Mouse (Mus musculus) testis, adult 2 months (tissue): ENCODE measurements around the gene Ganab. TPM values are rescaled to one million over a fixed set of nuclear protein-coding genes. Genes with fewer than 3 reads are reported as not detected.

Experiments
- H3K27ac ChIP-seq: fragments of 200-500 bp; 2 replicates; pipeline ENCODE4 v1.5.1; 2012; ENCODE audit warnings: low read depth, low read length; ENCODE audit not compliant: control insufficient read depth, insufficient read depth
- H3K27me3 ChIP-seq: fragments of 200-500 bp; 2 replicates; pipeline ENCODE4 v1.6.1; 2012; ENCODE audit warnings: mild to moderate bottlenecking, low read length, moderate library complexity; ENCODE audit not compliant: control insufficient read depth, insufficient read depth
- H3K36me3 ChIP-seq: fragments of 200-500 bp; 2 replicates; pipeline ENCODE4 v1.6.1; 2012; ENCODE audit warnings: mild to moderate bottlenecking, low read length; ENCODE audit not compliant: control insufficient read depth, insufficient read depth
- H3K4me1 ChIP-seq: fragments of 200-500 bp; 2 replicates; pipeline ENCODE4 v1.6.1; 2012; ENCODE audit warnings: low read length; ENCODE audit not compliant: control insufficient read depth, insufficient read depth
- H3K4me3 ChIP-seq: fragments of 200-500 bp; 2 replicates; pipeline ENCODE4 v1.5.1; 2012; ENCODE audit warnings: low read depth, mild to moderate bottlenecking, low read length, moderate library complexity, mixed read lengths; ENCODE audit not compliant: control insufficient read depth
- CTCF ChIP-seq: fragments of 200-500 bp; IDR thresholded peaks from 2 replicates; pipeline ENCODE4 v1.5.1; 2012; ENCODE audit warnings: low read depth, mild to moderate bottlenecking, inconsistent platforms, low read length, moderate library complexity; ENCODE audit not compliant: control insufficient read depth, insufficient read depth, insufficient replicate concordance
- POLR2A ChIP-seq: fragments of 200-500 bp; IDR thresholded peaks from 2 replicates; pipeline ENCODE4 v1.6.1; 2012; ENCODE audit warnings: low read depth, mild to moderate bottlenecking, inconsistent platforms, low read length, moderate library complexity; ENCODE audit not compliant: control insufficient read depth
- polyA plus RNA-seq: library from polyadenylated mRNA; depleted of rRNA; stranded (reverse); fragments of >200 nt; gene quantifications from 2 replicates; pipeline ENCODE4 v1.2.3, GENCODE M21; 2012

Gene Ganab
- polyA plus RNA-seq, 1 experiment, result 57.0 TPM

DNA sequence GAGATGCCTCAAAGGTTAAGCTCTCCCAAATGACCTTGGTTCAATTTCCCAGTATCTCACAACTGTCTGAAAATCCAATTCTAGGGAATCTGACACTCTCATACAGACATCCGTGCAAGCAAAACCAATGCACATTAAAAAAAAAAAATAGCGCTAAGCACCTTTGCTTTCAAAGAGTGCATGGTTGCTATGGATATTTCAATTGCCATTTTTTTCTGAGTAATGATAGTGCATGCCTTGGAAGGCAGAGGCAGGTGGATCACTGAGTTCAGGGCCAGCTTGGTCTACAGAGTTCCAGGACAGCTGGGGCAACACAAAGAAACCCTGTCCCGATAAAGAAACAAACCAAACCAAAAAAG lies 16.9 kb upstream of the Ganab start:
- TF ChIP-seq POLR2A, result no peak
- TF ChIP-seq CTCF, result no peak
- Histone ChIP-seq H3K4me1 (peaks cover 3% of the 10 kb centered on the region), H3K27ac (no peak overlapping the region), H3K27me3 (no peaks in the 10 kb centered on the region), H3K36me3 (no peaks in the 10 kb centered on the region; the same call in 1 of the 2 replicates), H3K4me3 (peak overlapping the region; percentile 92; the same call in 1 of the 2 replicates)

GRCm38 (mm10) chr19:8883616-8884015 lies 14.3 kb upstream of the Ganab start, which contains the start of the genes Lbhd1 and Gm49403:
Gene Lbhd1 (plus strand): TSS chr19:8883732.
Gene Gm49403 (plus strand): TSS chr19:8883930.
- Histone ChIP-seq H3K36me3 (no peaks in the 10 kb centered on the region), H3K4me1 (peaks cover 7% of the 10 kb centered on the region), H3K27me3 (no peaks in the 10 kb centered on the region), H3K27ac (no peak within 1 kb of the TSS), H3K4me3 (no peak within 1 kb of the TSS)
- TF ChIP-seq POLR2A, result no peak
- TF ChIP-seq CTCF, result no peak

DNA sequence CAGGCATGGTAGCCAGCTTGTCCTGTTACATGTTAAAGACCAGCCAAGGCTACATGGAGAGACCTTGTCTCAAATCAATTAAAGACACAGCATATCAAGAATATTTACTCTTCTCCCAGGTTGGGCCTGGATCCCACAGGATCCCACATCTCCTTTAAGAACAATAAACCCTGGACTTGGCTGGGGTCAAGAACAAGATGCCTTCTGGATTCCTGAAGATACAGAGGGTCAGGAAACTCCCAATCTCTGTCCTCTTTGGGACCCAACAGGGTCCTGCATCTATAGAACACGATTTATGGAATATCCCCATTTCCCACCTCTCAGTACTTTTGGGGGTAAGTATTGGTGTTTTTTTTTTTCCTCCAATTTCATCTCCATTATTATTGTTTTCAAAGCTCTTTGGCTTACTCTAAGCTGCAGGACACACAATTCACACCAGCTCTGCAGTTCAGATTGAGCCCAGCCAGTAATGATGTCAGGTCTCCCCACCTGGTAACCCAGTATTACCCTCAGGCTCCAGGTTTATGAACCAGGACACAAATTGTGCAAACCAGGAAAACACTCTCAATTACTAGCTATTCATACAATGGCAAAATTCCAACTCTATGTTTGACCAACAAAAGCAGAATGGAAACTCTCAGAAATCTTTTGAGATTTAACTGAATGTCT lies 10.8 kb upstream of the Ganab start:
- TF ChIP-seq CTCF, result no peak
- no peak for TF ChIP-seq POLR2A
- Histone ChIP-seq H3K36me3 (no peaks in the 10 kb centered on the region), H3K27me3 (no peaks in the 10 kb centered on the region), H3K27ac (no peak overlapping the region), H3K4me3 (no peak overlapping the region), H3K4me1 (peaks cover 4% of the 10 kb centered on the region)

DNA sequence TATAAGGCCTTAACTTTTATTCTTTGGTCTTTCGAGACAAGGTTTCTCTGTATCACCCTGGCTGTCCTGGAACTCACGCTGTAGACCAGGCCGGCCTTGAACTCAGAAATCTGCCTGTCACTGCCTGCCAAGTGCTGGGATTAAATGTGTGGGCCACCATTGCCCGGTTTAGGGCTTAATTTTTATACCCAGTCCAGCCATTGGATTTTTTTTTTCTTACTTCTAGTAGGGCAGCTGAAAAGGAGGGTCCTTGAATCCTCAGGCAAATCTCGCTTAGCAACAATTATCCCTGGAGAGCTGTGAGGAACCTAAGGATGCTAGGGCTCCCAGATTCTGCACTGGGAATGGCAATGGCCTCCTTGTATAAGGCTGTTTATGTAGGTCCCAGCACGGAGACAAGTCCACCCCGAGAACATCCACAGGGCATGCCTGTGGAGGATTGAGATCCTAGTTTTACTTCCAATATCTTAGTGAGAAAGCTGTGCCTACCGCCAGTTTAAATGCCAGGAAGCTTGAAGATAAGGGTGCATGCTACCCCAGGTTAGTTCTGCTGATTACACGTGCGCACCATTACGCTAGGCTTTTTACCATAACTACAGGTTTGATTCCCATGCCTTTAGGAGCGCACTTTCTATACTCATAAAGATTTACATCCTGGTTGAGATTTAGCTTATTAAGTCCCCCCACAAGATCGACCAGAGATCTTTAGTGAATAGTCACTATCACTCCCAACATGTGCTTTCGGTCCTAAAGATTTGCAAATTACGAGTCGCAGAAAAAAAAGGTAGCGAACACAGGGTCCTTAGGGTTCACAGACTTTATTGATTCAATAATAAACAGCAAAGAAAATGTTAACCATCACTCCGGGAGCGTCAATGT lies 10.0 kb upstream of the Ganab start:
- Histone ChIP-seq H3K27me3 (no peaks in the 10 kb centered on the region), H3K36me3 (no peaks in the 10 kb centered on the region), H3K4me1 (peaks cover 5% of the 10 kb centered on the region), H3K4me3 (peak overlapping the region; percentile 98), H3K27ac (peak overlapping the region; percentile 83)
- no peak for TF ChIP-seq CTCF
- TF ChIP-seq POLR2A, result no peak

GRCm38 (mm10) chr19:8888511-8889385 lies 9.1 kb upstream of the Ganab start, which contains the start of the genes 1810009A15Rik and Gm49416:
Gene 1810009A15Rik (plus strand): TSS chr19:8888853.
Gene Gm49416 (plus strand): TSS chr19:8888926.
- H3K27me3 ChIP-seq, result no peaks in the 10 kb centered on the region
- no peaks in the 10 kb centered on the region for H3K36me3 ChIP-seq
- peak within 1 kb of the TSS; percentile 98 for H3K4me3 ChIP-seq
- peak; percentile 94 for TF ChIP-seq POLR2A
- TF ChIP-seq CTCF, result no peak
- peaks cover 9% of the 10 kb centered on the region for H3K4me1 ChIP-seq
- peak within 1 kb of the TSS; percentile 90 for H3K27ac ChIP-seq

- peaks cover 16% of the 10 kb centered on the region for H3K4me1 ChIP-seq
- TF ChIP-seq CTCF (no peak), POLR2A (peak; percentile 92)
- H3K4me3 ChIP-seq, result peak within 1 kb of the TSS; percentile 76
- H3K27ac ChIP-seq, result peak within 1 kb of the TSS; percentile 73
- H3K27me3 ChIP-seq, result no peaks in the 10 kb centered on the region
- no peaks in the 10 kb centered on the region for H3K36me3 ChIP-seq
Measured at GRCm38 (mm10) chr19:8892829-8893766, 4.8 kb upstream of the Ganab start, which contains the start of gene Ints5. Gene Ints5 (plus strand): TSS chr19:8893005.
